8 mouse cellular contexts compared by ENCODE assay signal in genomic region chr6:52640224-52640712, GRCm38 (mm10). TPM values are rescaled to one million over a fixed set of nuclear protein-coding genes. Genes with fewer than 3 reads are reported as not detected.
A peak's percentile ranks its signal among the peaks of the same experiment; 100 is the strongest.
DNase-seq lines count a peak whose midpoint lies in the region; ATAC-seq lines count a peak whose summit lies in the region.

Gene Hibadh (minus strand): TSS chr6:52640389.

- peak; percentile 95 for ATAC-seq in megakaryocyte progenitor cell, adult 5-6 weeks (replicated peaks; ENCODE audit: poor library complexity)

- DNase-seq in adipocyte (ENCODE audit: low spot score), result peak; percentile 99
- peak; percentile 98 for DNase-seq in embryo, embryonic 10 days (ENCODE audit: low spot score)
- peak; percentile 98 for DNase-seq in gastrocnemius, postnatal 10 days
- DNase-seq in induced T-regulatory cell, adult 2 months (ENCODE audit: low read depth), result peak; percentile 99
- DNase-seq in left cerebral cortex, adult 9 months (ENCODE audit: low spot score in 2 of 2), result peak; percentile 89 to 97
- peak; percentile 94 for DNase-seq in right cerebral cortex, postnatal 14 days
- peak; percentile 99 for DNase-seq in urinary bladder, postnatal 36 days (ENCODE audit: low spot score in 2 of 2)

RNA-seq across cellular contexts. Expression of gene Hibadh, which starts in this region (rescaled TPM):
- 10 to 100 TPM; 81.3 to 91.6 TPM for total RNA-seq in gastrocnemius, postnatal 10 days (2021)
- total RNA-seq in megakaryocyte progenitor cell, adult 5-6 weeks (2015), result 74.8 and 97.5 TPM in 2 replicates
- 51.1 and 57.8 TPM in 2 replicates for total RNA-seq in megakaryocyte progenitor cell, adult 5-6 weeks (2017)

Comparison
In these comparisons a context has a peak if more than half of its experiments do, and no peak if none do; other contexts are left out.
1. Peak in every context shown above with its lines: DNase-seq and ATAC-seq.